Mouse (Mus musculus): ENCODE data around the gene Inpp4a. TPM values are rescaled to one million over a fixed set of nuclear protein-coding genes. Genes with fewer than 3 reads are reported as not detected.

Inpp4a gene
- total RNA-seq, 2 experiments from 2014 or later: 168 TPM

- no peak for TF ChIP-seq CTCF (conservative IDR thresholded peaks at IDR 0.05)
- H3K27ac ChIP-seq: no peak overlapping the region
- no peak overlapping the region for H3K4me3 ChIP-seq
Observed at GRCm38 (mm10) chr1:37305691-37306287, 6.1 kb downstream of the Inpp4a start.

GRCm38 (mm10) chr1:37307586-37307985, 7.9 kb downstream of the Inpp4a start:
- no peak for TF ChIP-seq CTCF (conservative IDR thresholded peaks at IDR 0.05)
- H3K4me3 ChIP-seq: no peak overlapping the region
- H3K27ac ChIP-seq: no peak overlapping the region
- DNase-seq (ENCODE audit: low spot score in 2 of 2): no peak

More at GRCm38 (mm10) chr1:37305691-37306287, 6.1 kb downstream of the Inpp4a start:
- DNase-seq (ENCODE audit: low spot score in 2 of 2): no peak

GRCm38 (mm10) chr1:37308021-37308742, 8.5 kb downstream of the Inpp4a start:
- no peak for TF ChIP-seq CTCF (conservative IDR thresholded peaks at IDR 0.05)
- H3K4me3 ChIP-seq: no peak overlapping the region
- no peak for DNase-seq (ENCODE audit: low spot score in 2 of 2)
- H3K27ac ChIP-seq: no peak overlapping the region

GRCm38 (mm10) chr1:37308743-37309100, 9.1 kb downstream of the Inpp4a start:
- Histone ChIP-seq H3K27ac (no peak overlapping the region), H3K4me3 (no peak overlapping the region)
- no peak for DNase-seq (ENCODE audit: low spot score in 2 of 2)
- TF ChIP-seq CTCF (conservative IDR thresholded peaks at IDR 0.05): no peak

- Histone ChIP-seq H3K4me3 (no peak overlapping the region), H3K27ac (no peak overlapping the region)
- TF ChIP-seq CTCF (conservative IDR thresholded peaks at IDR 0.05): no peak
- DNase-seq (ENCODE audit: low spot score in 2 of 2): no peak
Observed at GRCm38 (mm10) chr1:37309939-37310515, 10.4 kb downstream of the Inpp4a start.

GRCm38 (mm10) chr1:37314338-37314737, 14.7 kb downstream of the Inpp4a start:
- no peak for TF ChIP-seq CTCF (conservative IDR thresholded peaks at IDR 0.05)
- Histone ChIP-seq H3K4me3 (no peak overlapping the region), H3K27ac (no peak overlapping the region)
- no peak for DNase-seq (ENCODE audit: low spot score in 2 of 2)

GRCm38 (mm10) chr1:37317644-37318285, 18.1 kb downstream of the Inpp4a start:
- Histone ChIP-seq H3K27ac (no peak overlapping the region), H3K4me3 (no peak overlapping the region)
- TF ChIP-seq CTCF (conservative IDR thresholded peaks at IDR 0.05): no peak
- no peak for DNase-seq (ENCODE audit: low spot score in 2 of 2)

- Histone ChIP-seq H3K4me3 (no peak overlapping the region), H3K27ac (no peak overlapping the region)
- DNase-seq (ENCODE audit: low spot score in 2 of 2): no peak
- no peak for TF ChIP-seq CTCF (conservative IDR thresholded peaks at IDR 0.05)
Observed at GRCm38 (mm10) chr1:37318558-37318957, 18.9 kb downstream of the Inpp4a start.

- no peak overlapping the region for H3K4me3 ChIP-seq
- peak overlapping the region; percentile 43 for H3K27ac ChIP-seq
- peak in 1 of 2 experiments; percentile 22 for DNase-seq (ENCODE audit: low spot score in 2 of 2)
- no peak for TF ChIP-seq CTCF (conservative IDR thresholded peaks at IDR 0.05)
Observed at GRCm38 (mm10) chr1:37322690-37323089, 23.0 kb downstream of the Inpp4a start.

GRCm38 (mm10) chr1:37323208-37323607, 23.5 kb downstream of the Inpp4a start:
- no peak for TF ChIP-seq CTCF (conservative IDR thresholded peaks at IDR 0.05)

GRCm38 (mm10) chr1:37324569-37324968, 24.9 kb downstream of the Inpp4a start:
- DNase-seq (ENCODE audit: low spot score in 2 of 2): no peak
- no peak overlapping the region for H3K4me3 ChIP-seq
- TF ChIP-seq CTCF (conservative IDR thresholded peaks at IDR 0.05): no peak
- H3K27ac ChIP-seq: no peak overlapping the region

More at GRCm38 (mm10) chr1:37323208-37323607, 23.5 kb downstream of the Inpp4a start:
- DNase-seq (ENCODE audit: low spot score in 2 of 2): no peak
- peak overlapping the region; percentile 43 for H3K27ac ChIP-seq
- H3K4me3 ChIP-seq: no peak overlapping the region

GRCm38 (mm10) chr1:37327311-37327710, 27.6 kb downstream of the Inpp4a start:
- Histone ChIP-seq H3K4me3 (no peak overlapping the region), H3K27ac (no peak overlapping the region)
- no peak for DNase-seq (ENCODE audit: low spot score in 2 of 2)
- no peak for TF ChIP-seq CTCF (conservative IDR thresholded peaks at IDR 0.05)

GRCm38 (mm10) chr1:37329132-37329531, 29.5 kb downstream of the Inpp4a start:
- no peak for DNase-seq (ENCODE audit: low spot score in 2 of 2)
- Histone ChIP-seq H3K27ac (no peak overlapping the region), H3K4me3 (no peak overlapping the region)
- TF ChIP-seq CTCF (conservative IDR thresholded peaks at IDR 0.05): peak; percentile 25; the same call in 1 of the 2 replicates

Measured in layer of hippocampus, adult 2 months (tissue).